Mouse (Mus musculus) bone marrow, adult 2 months (tissue): ENCODE results near the gene Atxn7l1. TPM values are rescaled to one million over a fixed set of nuclear protein-coding genes. Genes with fewer than 3 reads are reported as not detected.

ENCODE experiments used
- H3K27ac ChIP-seq: fragments of 200-500 bp; 2 replicates; pipeline ENCODE4 v1.5.1; 2012; ENCODE audit warnings: low read depth, mild to moderate bottlenecking, control low read depth, inconsistent platforms, low read length; ENCODE audit not compliant: control insufficient read depth, poor library complexity, insufficient read depth
- H3K4me1 ChIP-seq: fragments of 200-500 bp; 2 replicates; pipeline ENCODE4 v1.6.1; 2011; ENCODE audit warnings: low read length; ENCODE audit not compliant: control insufficient read depth, insufficient read depth
- H3K4me3 ChIP-seq: fragments of 200-500 bp; replicated peaks from 2 replicates; pipeline ENCODE3; 2011; ENCODE audit warnings: mild to moderate bottlenecking, low read depth, low read length, control low read depth; ENCODE audit not compliant: control insufficient read depth
- CTCF ChIP-seq: fragments of 200-500 bp; IDR thresholded peaks from 2 replicates; pipeline ENCODE4 v1.5.1; 2011; ENCODE audit warnings: low read length, control low read depth; ENCODE audit not compliant: control insufficient read depth, insufficient read depth
- POLR2A ChIP-seq: fragments of 200-500 bp; IDR thresholded peaks from 2 replicates; pipeline ENCODE4 v1.6.1; 2011; ENCODE audit warnings: low read depth, mild to moderate bottlenecking, control low read depth, low read length, borderline replicate concordance; ENCODE audit not compliant: control insufficient read depth
- WGBS: fragments of 180-500 bp; shearing (Covaris S2); methylation state at CpG from one replicate; pipeline ENCODE4 v1.1.7; 2018; 5-methylcytosine and 5-hydroxymethylcytosine counted together
- polyA plus RNA-seq: library from polyadenylated mRNA; stranded (reverse); fragments of >200 nt; gene quantifications from 2 replicates; pipeline ENCODE4 v1.2.4, GENCODE M21; 2011; ENCODE audit warnings: low replicate concordance; ENCODE audit not compliant: missing spikeins, insufficient read depth, insufficient read length

Atxn7l1 gene
- polyA plus RNA-seq, 1 experiment: 52.4 TPM

- H3K27ac ChIP-seq: no peak overlapping the region
- no peaks in the 10 kb centered on the region for H3K4me1 ChIP-seq
- WGBS: 88% methylated on average over 8 of the region's 8 CpGs
- TF ChIP-seq POLR2A (no peak), CTCF (no peak)
- no peak overlapping the region for H3K4me3 ChIP-seq
Measured at GRCm38 (mm10) chr12:33251399-33251798, 103.9 kb downstream of the Atxn7l1 start.

DNA sequence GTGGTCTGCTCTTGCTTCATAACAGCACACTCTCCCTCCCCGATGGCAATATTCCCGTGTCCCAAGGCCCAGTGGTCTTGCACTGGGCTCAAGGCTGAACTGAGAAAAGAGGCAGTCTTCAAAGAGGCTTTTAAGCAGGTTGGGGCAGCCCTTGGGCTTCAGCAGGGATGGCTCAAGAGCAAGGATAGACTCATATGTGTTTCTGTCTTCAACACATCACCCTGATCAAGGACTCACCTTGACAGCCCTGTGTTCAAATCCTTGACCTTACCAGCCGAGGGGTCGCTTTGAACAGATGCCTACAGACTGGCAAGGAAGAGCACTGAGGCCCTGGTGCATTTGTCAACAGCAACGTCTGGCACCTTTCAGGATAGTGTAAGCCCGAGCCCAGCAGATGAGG lies 105.1 kb downstream of the Atxn7l1 start:
- 82% methylated on average over 6 of the region's 6 CpGs for WGBS
- no peaks in the 10 kb centered on the region for H3K4me1 ChIP-seq
- H3K4me3 ChIP-seq: no peak overlapping the region
- no peak for TF ChIP-seq POLR2A
- no peak for TF ChIP-seq CTCF
- no peak overlapping the region for H3K27ac ChIP-seq

GRCm38 (mm10) chr12:33253206-33253605 lies 105.7 kb downstream of the Atxn7l1 start:
- no peak overlapping the region for H3K4me3 ChIP-seq
- no peak overlapping the region for H3K27ac ChIP-seq
- H3K4me1 ChIP-seq: no peaks in the 10 kb centered on the region
- TF ChIP-seq CTCF (no peak), POLR2A (no peak)
- WGBS: 88% methylated on average over 9 of the region's 9 CpGs

GRCm38 (mm10) chr12:33255256-33255655 lies 107.8 kb downstream of the Atxn7l1 start:
- WGBS: 86% methylated on average over 2 of the region's 2 CpGs
- no peak overlapping the region for H3K4me3 ChIP-seq
- no peak overlapping the region for H3K27ac ChIP-seq
- no peak for TF ChIP-seq CTCF
- no peak for TF ChIP-seq POLR2A
- no peaks in the 10 kb centered on the region for H3K4me1 ChIP-seq

- no peaks in the 10 kb centered on the region for H3K4me1 ChIP-seq
Measured at GRCm38 (mm10) chr12:33256426-33256825, 108.9 kb downstream of the Atxn7l1 start.

GRCm38 (mm10) chr12:33258995-33259529 lies 111.6 kb downstream of the Atxn7l1 start:
- H3K27ac ChIP-seq: no peak overlapping the region
- no peaks in the 10 kb centered on the region for H3K4me1 ChIP-seq
- 88% methylated on average over 5 of the region's 5 CpGs for WGBS
- no peak overlapping the region for H3K4me3 ChIP-seq
- TF ChIP-seq POLR2A (no peak), CTCF (no peak)

More at GRCm38 (mm10) chr12:33256426-33256825, 108.9 kb downstream of the Atxn7l1 start:
- WGBS: 80% methylated on average over 6 of the region's 6 CpGs
- TF ChIP-seq POLR2A (no peak), CTCF (no peak)
- Histone ChIP-seq H3K27ac (no peak overlapping the region), H3K4me3 (no peak overlapping the region)

DNA sequence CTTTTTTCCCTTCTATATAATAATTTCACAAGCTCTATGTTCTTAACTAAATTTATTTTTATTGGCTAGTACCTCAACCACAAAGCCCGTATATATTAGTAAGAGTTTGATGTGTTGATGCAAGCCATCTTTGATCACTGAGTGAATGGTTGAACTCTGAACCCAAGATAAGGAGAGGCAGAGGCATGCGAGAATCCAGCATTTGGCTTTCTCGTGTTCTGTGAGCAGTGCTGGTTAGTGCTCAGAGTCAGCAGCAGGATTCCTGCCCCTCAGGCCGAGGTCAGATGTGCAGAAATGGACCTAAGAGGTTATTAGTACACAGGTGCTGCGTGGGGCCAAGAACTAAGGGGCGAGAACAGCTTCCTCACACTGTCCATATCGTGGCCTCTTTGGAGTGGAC lies 113.1 kb downstream of the Atxn7l1 start:
- TF ChIP-seq CTCF: no peak
- no peak for TF ChIP-seq POLR2A
- Histone ChIP-seq H3K4me3 (no peak overlapping the region), H3K27ac (no peak overlapping the region), H3K4me1 (no peaks in the 10 kb centered on the region)
- 88% methylated on average over 7 of the region's 7 CpGs for WGBS

GRCm38 (mm10) chr12:33265877-33266276 lies 118.4 kb downstream of the Atxn7l1 start:
- Histone ChIP-seq H3K27ac (no peak overlapping the region), H3K4me3 (no peak overlapping the region), H3K4me1 (no peaks in the 10 kb centered on the region)
- WGBS: 86% methylated on average over 11 of the region's 11 CpGs
- no peak for TF ChIP-seq POLR2A
- TF ChIP-seq CTCF: no peak

- no peak for TF ChIP-seq CTCF
- no peak for TF ChIP-seq POLR2A
- H3K4me1 ChIP-seq: no peaks in the 10 kb centered on the region
- WGBS: 86% methylated on average over 4 of the region's 4 CpGs
- no peak overlapping the region for H3K27ac ChIP-seq
- no peak overlapping the region for H3K4me3 ChIP-seq
Measured at GRCm38 (mm10) chr12:33267965-33268364, 120.5 kb downstream of the Atxn7l1 start.
